Mouse (Mus musculus): ENCODE measurements around the gene Ebi3. TPM values are rescaled to one million over a fixed set of nuclear protein-coding genes. Genes with fewer than 3 reads are reported as not detected.

The Ebi3 gene
- polyA plus RNA-seq, 1 experiment from 2014 or later: 2.3 TPM

GRCm38 (mm10) chr17:55959946-55960740 is 7.7 kb downstream of the Ebi3 start:
- H3K27ac ChIP-seq: peak overlapping the region; percentile 96
- 0 out of 2 replicates have a peak, but pooled peaks have one; percentile 0 for ATAC-seq (ENCODE audit: low FRiP score)

GRCm38 (mm10) chr17:55960791-55961190 is 8.4 kb downstream of the Ebi3 start:
- H3K4me2 ChIP-seq: no peak overlapping the region

More at GRCm38 (mm10) chr17:55959946-55960740, 7.7 kb downstream of the Ebi3 start:
- Histone ChIP-seq H3K4me2 (peak overlapping the region; percentile 63), H3K9ac (peak overlapping the region; percentile 61), H3K4me1 (peaks cover 37% of the 10 kb centered on the region), H3K27me3 (peaks cover 4% of the 10 kb centered on the region), H3K9me3 (no peaks in the 10 kb centered on the region), H3K4me3 (replicated peaks) (peak overlapping the region; percentile 57), H3K36me3 (replicated peaks) (peaks cover 34% of the 10 kb centered on the region)
- WGBS: 81% methylated on average over 10 of the region's 10 CpGs

GRCm38 (mm10) chr17:55961631-55962030 is 9.2 kb downstream of the Ebi3 start:
- Histone ChIP-seq H3K4me3 (replicated peaks) (no peak overlapping the region), H3K27ac (no peak overlapping the region), H3K9me3 (no peaks in the 10 kb centered on the region), H3K27me3 (no peaks in the 10 kb centered on the region), H3K4me1 (peaks cover 29% of the 10 kb centered on the region), H3K9ac (no peak overlapping the region), H3K36me3 (replicated peaks) (peaks cover 45% of the 10 kb centered on the region), H3K4me2 (no peak overlapping the region)
- ATAC-seq (ENCODE audit: low FRiP score): no peak
- 96% methylated on average over 7 of the region's 7 CpGs for WGBS

More at GRCm38 (mm10) chr17:55960791-55961190, 8.4 kb downstream of the Ebi3 start:
- Histone ChIP-seq H3K4me3 (replicated peaks) (no peak overlapping the region), H3K9ac (no peak overlapping the region), H3K9me3 (no peaks in the 10 kb centered on the region), H3K36me3 (replicated peaks) (peaks cover 39% of the 10 kb centered on the region), H3K4me1 (peaks cover 37% of the 10 kb centered on the region), H3K27ac (no peak overlapping the region), H3K27me3 (no peaks in the 10 kb centered on the region)
- no peak for ATAC-seq (ENCODE audit: low FRiP score)

- H3K9me3 ChIP-seq: no peaks in the 10 kb centered on the region
- WGBS: 85% methylated on average over 14 of the region's 14 CpGs
- H3K9ac ChIP-seq: peak overlapping the region; percentile 12; the same call in 1 of the 2 replicates
- no peak overlapping the region for H3K4me3 ChIP-seq (replicated peaks)
- no peak for ATAC-seq (ENCODE audit: low FRiP score)
- H3K4me2 ChIP-seq: no peak overlapping the region
- peaks cover 22% of the 10 kb centered on the region for H3K4me1 ChIP-seq
- no peak overlapping the region for H3K27ac ChIP-seq
- H3K27me3 ChIP-seq: no peaks in the 10 kb centered on the region
- peaks cover 61% of the 10 kb centered on the region for H3K36me3 ChIP-seq (replicated peaks)
Observed at GRCm38 (mm10) chr17:55963171-55963570, 10.7 kb downstream of the Ebi3 start.

- Histone ChIP-seq H3K4me3 (replicated peaks) (no peak overlapping the region), H3K9me3 (no peaks in the 10 kb centered on the region), H3K27me3 (no peaks in the 10 kb centered on the region), H3K4me2 (no peak overlapping the region), H3K27ac (no peak overlapping the region), H3K36me3 (replicated peaks) (peaks cover 61% of the 10 kb centered on the region), H3K4me1 (peaks cover 31% of the 10 kb centered on the region), H3K9ac (no peak overlapping the region)
- ATAC-seq (ENCODE audit: low FRiP score): no peak
- WGBS: 94% methylated on average over 10 of the region's 10 CpGs
Observed at GRCm38 (mm10) chr17:55964496-55964895, 12.1 kb downstream of the Ebi3 start.

- Histone ChIP-seq H3K27ac (no peak overlapping the region), H3K4me1 (peaks cover 32% of the 10 kb centered on the region), H3K36me3 (replicated peaks) (peaks cover 61% of the 10 kb centered on the region), H3K27me3 (no peaks in the 10 kb centered on the region), H3K4me2 (no peak overlapping the region), H3K9me3 (no peaks in the 10 kb centered on the region), H3K9ac (no peak overlapping the region), H3K4me3 (replicated peaks) (no peak overlapping the region)
- 85% methylated on average over 9 of the region's 9 CpGs for WGBS
- no peak for ATAC-seq (ENCODE audit: low FRiP score)
Observed at GRCm38 (mm10) chr17:55964996-55965395, 12.6 kb downstream of the Ebi3 start.

- peaks cover 44% of the 10 kb centered on the region for H3K4me1 ChIP-seq
- H3K4me3 ChIP-seq (replicated peaks): no peak overlapping the region
- H3K27me3 ChIP-seq: no peaks in the 10 kb centered on the region
- peaks cover 46% of the 10 kb centered on the region for H3K36me3 ChIP-seq (replicated peaks)
- ATAC-seq (ENCODE audit: low FRiP score): no peak
- H3K27ac ChIP-seq: no peak overlapping the region
- H3K4me2 ChIP-seq: no peak overlapping the region
- H3K9me3 ChIP-seq: no peaks in the 10 kb centered on the region
- 98% methylated on average over 4 of the region's 4 CpGs for WGBS
- H3K9ac ChIP-seq: no peak overlapping the region
Observed at GRCm38 (mm10) chr17:55967186-55967585, 14.7 kb downstream of the Ebi3 start.

GRCm38 (mm10) chr17:55968210-55968609 is 15.8 kb downstream of the Ebi3 start:
- Histone ChIP-seq H3K4me3 (replicated peaks) (no peak overlapping the region), H3K9ac (no peak overlapping the region), H3K36me3 (replicated peaks) (peaks cover 46% of the 10 kb centered on the region), H3K27me3 (no peaks in the 10 kb centered on the region), H3K4me1 (peaks cover 44% of the 10 kb centered on the region), H3K27ac (peak overlapping the region; percentile 80; the same call in 1 of the 2 replicates), H3K9me3 (no peaks in the 10 kb centered on the region), H3K4me2 (no peak overlapping the region)
- WGBS: 72% methylated on average over 7 of the region's 7 CpGs
- ATAC-seq (ENCODE audit: low FRiP score): no peak

GRCm38 (mm10) chr17:55969560-55969959 is 17.1 kb downstream of the Ebi3 start:
- Histone ChIP-seq H3K36me3 (replicated peaks) (peaks cover 50% of the 10 kb centered on the region), H3K4me3 (replicated peaks) (peak overlapping the region; percentile 54), H3K9ac (peak overlapping the region; percentile 80; the same call in 1 of the 2 replicates), H3K4me1 (peaks cover 43% of the 10 kb centered on the region), H3K9me3 (no peaks in the 10 kb centered on the region), H3K27me3 (no peaks in the 10 kb centered on the region), H3K4me2 (peak overlapping the region; percentile 84), H3K27ac (peak overlapping the region; percentile 80)
- peak; percentile 68 for ATAC-seq (ENCODE audit: low FRiP score)
- 35% methylated on average over 14 of the region's 14 CpGs for WGBS

- peak within 1 kb of the TSS; percentile 54 for H3K4me3 ChIP-seq (replicated peaks)
- H3K9me3 ChIP-seq: no peaks in the 10 kb centered on the region
- H3K27me3 ChIP-seq: no peaks in the 10 kb centered on the region
- peak; percentile 75 for ATAC-seq (ENCODE audit: low FRiP score)
- peak within 1 kb of the TSS; percentile 84 for H3K4me2 ChIP-seq
- peaks cover 46% of the 10 kb centered on the region for H3K36me3 ChIP-seq (replicated peaks)
- peak within 1 kb of the TSS; percentile 80 for H3K27ac ChIP-seq
- peaks cover 43% of the 10 kb centered on the region for H3K4me1 ChIP-seq
- 8% methylated on average over 55 of the region's 55 CpGs for WGBS
- peak within 1 kb of the TSS; percentile 80 for H3K9ac ChIP-seq
Observed at GRCm38 (mm10) chr17:55969966-55970891, 17.8 kb downstream of the Ebi3 start, which contains the start of gene Shd. Shd (plus strand) TSS chr17:55970467.

GRCm38 (mm10) chr17:55971453-55971852 is 19.0 kb downstream of the Ebi3 start:
- Histone ChIP-seq H3K4me3 (replicated peaks) (peak overlapping the region; percentile 54), H3K27me3 (no peaks in the 10 kb centered on the region), H3K36me3 (replicated peaks) (peaks cover 37% of the 10 kb centered on the region), H3K9ac (peak overlapping the region; percentile 80), H3K27ac (no peak overlapping the region), H3K4me2 (peak overlapping the region; percentile 84), H3K9me3 (no peaks in the 10 kb centered on the region), H3K4me1 (peaks cover 49% of the 10 kb centered on the region)
- 24% methylated on average over 22 of the region's 22 CpGs for WGBS
- ATAC-seq (ENCODE audit: low FRiP score): no peak
